Comparison of ENCODE assay signal across 32 mouse cellular contexts in the genomic region with DNA sequence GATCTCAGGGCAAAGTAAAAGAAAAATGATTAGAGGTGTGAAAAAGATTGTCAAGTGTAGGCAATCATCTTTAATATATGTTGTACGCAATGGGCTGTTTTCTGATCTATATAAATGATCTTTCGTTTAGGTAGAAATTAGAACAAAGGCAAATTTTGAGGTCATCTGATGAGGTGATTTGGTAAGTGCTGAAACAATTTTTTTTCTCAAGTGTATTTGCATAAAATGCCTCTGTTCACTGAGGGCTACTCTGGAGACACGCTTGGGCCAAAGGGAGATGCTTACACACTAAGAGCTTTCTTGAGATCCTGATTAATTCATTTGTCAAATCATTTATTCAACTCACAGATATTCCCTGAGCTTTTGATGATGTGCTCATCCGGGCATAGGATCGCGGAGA.
"Had no signal": no experiment of that assay in that cellular context is flagged by ENCODE, and none has a peak within 500 bp of the region (broad histone marks: within the 10 kb centered on the region; RNA-seq: fewer than 3 reads in every experiment).

No protein-coding gene starts in this region.

- DNase-seq: heart, postnatal 10 days; heart, postnatal 14 days; heart, postnatal 36 days; heart, postnatal 4 days; kidney, adult 11 months; kidney, adult 18-20 months; kidney, adult 2 months; kidney, adult 8-10 months; kidney, adult 9 months; kidney, postnatal 10 days; kidney, postnatal 14 days; kidney, postnatal 25 days; kidney, postnatal 36 days; kidney, postnatal 4 days; layer of hippocampus, adult 9-11 months; layer of hippocampus, postnatal 36 days had no signal

- H3K4me1 ChIP-seq: heart, embryonic 10.5 days; heart, embryonic 12.5 days; heart, embryonic 13.5 days; heart, embryonic 15.5 days; hindbrain, embryonic 10.5 days; hindbrain, embryonic 12.5 days; hindbrain, embryonic 13.5 days; hindbrain, embryonic 15.5 days; intestine, embryonic 15.5 days; kidney, embryonic 15.5 days had no signal

- H3K36me3 ChIP-seq: heart, embryonic 10.5 days; heart, embryonic 12.5 days; heart, embryonic 13.5 days; heart, embryonic 15.5 days; hindbrain, embryonic 10.5 days; hindbrain, embryonic 12.5 days; hindbrain, embryonic 13.5 days; hindbrain, embryonic 15.5 days; intestine, embryonic 15.5 days; kidney, embryonic 15.5 days had no signal

- H3K4me3 ChIP-seq: heart, embryonic 10.5 days; heart, embryonic 12.5 days; heart, embryonic 13.5 days; heart, embryonic 15.5 days; hindbrain, embryonic 10.5 days; hindbrain, embryonic 12.5 days; hindbrain, embryonic 13.5 days; hindbrain, embryonic 15.5 days; intestine, embryonic 15.5 days; kidney, embryonic 15.5 days; layer of hippocampus, adult 2 months; left cerebral cortex, adult 2 months had no signal

- H3K27me3 ChIP-seq: heart, embryonic 12.5 days; heart, embryonic 13.5 days; heart, embryonic 15.5 days; hindbrain, embryonic 12.5 days; hindbrain, embryonic 13.5 days; hindbrain, embryonic 15.5 days; intestine, embryonic 15.5 days; kidney, embryonic 15.5 days had no signal

- H3K9ac ChIP-seq: heart, embryonic 12.5 days; heart, embryonic 13.5 days; heart, embryonic 15.5 days; hindbrain, embryonic 12.5 days; hindbrain, embryonic 13.5 days; hindbrain, embryonic 14.5 days; hindbrain, embryonic 15.5 days; intestine, embryonic 15.5 days; kidney, embryonic 15.5 days had no signal

- H3K27ac ChIP-seq: heart, embryonic 10.5 days; heart, embryonic 13.5 days; heart, embryonic 15.5 days; hindbrain, embryonic 10.5 days; hindbrain, embryonic 12.5 days; hindbrain, embryonic 13.5 days; hindbrain, embryonic 14.5 days; hindbrain, embryonic 15.5 days; hindbrain, postnatal 0 days; intestine, embryonic 15.5 days; kidney, embryonic 15.5 days; kidney, postnatal 0 days; layer of hippocampus, adult 2 months; left cerebral cortex, adult 2 months had no signal

- H3K9me3 ChIP-seq: heart, embryonic 10.5 days; heart, embryonic 12.5 days; heart, embryonic 13.5 days; heart, embryonic 15.5 days; hindbrain, embryonic 10.5 days; hindbrain, embryonic 12.5 days; hindbrain, embryonic 13.5 days; hindbrain, embryonic 15.5 days; intestine, embryonic 15.5 days; kidney, embryonic 15.5 days had no signal

- H3K4me2 ChIP-seq: heart, embryonic 11.5 days; heart, embryonic 12.5 days; heart, embryonic 13.5 days; heart, embryonic 15.5 days; hindbrain, embryonic 12.5 days; hindbrain, embryonic 13.5 days; hindbrain, embryonic 14.5 days; hindbrain, embryonic 15.5 days; intestine, embryonic 15.5 days; kidney, embryonic 15.5 days had no signal
